Mouse (Mus musculus): Measurements from ENCODE around the gene Snrpd3. TPM values are rescaled to one million over a fixed set of nuclear protein-coding genes. Genes with fewer than 3 reads are reported as not detected.
"Not testable (repeated sequence)": the region's sequence is repeated elsewhere in the genome, so short reads cannot be mapped to it uniquely, and the experiment has no call there.

The Snrpd3 gene
- polyA plus RNA-seq (2015; fragmentation: Nextera tagmentation; extraction: Ambion mirVana), result 51.9 and 58.8 TPM in 2 replicates

DNA sequence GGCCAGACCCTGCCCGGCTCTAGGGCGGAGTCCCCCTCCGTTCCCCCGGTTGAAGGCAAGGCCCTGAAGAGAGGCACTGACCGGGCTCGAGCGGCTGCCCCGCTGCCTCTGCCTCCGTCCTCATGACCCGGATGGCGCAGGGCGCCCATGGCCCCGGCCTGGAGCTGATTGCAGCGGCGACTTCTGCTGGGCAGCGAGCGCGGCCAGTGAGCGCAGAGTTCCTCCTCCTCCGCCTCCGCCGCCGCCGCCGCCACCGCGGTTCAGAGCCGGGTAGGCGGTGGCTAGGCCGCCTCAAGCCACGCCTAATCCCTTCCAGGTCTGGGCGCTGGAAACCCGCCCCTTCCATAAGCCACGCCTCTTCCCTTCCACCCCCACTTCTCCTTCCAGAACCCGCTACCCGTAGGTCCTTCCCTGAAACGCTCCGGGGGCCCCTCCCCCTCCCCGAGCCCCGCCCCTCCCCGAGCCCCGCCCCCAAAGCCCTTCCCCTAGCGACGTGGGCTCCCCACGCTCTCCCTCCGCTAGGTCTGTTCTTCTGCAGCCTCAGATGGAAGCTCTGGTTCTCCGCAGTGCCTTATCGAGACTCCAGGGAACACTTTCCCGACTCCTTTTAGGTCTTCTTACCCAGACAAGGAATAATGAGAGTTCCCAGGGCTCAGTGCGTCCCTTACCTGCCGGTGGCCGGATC, at the start of gene Snrpd3:
Gene Snrpd3, plus strand, starts transcription at position 479 of the 685 bp plus-strand sequence.
- Histone ChIP-seq H3K4me2 (ENCODE audit: low read depth, low read length) (peak within 1 kb of the TSS; percentile 92), H3K4me3 (ENCODE audit: low read depth, low read length) (peak within 1 kb of the TSS; percentile 90), H3K9me3 (ENCODE audit: low read length) (no peaks in the 10 kb centered on the region), H3K27me3 (ENCODE audit: insufficient read depth, low read length) (no peaks in the 10 kb centered on the region), H3K9ac (replicated peaks) (peak within 1 kb of the TSS; percentile 96), H3K4me1 (ENCODE audit: insufficient read depth) (peaks cover 46% of the 10 kb centered on the region), H3K36me3 (replicated peaks; ENCODE audit: insufficient read depth, low read length) (peaks cover 41% of the 10 kb centered on the region), H3K27ac (ENCODE audit: low read depth) (peak within 1 kb of the TSS; percentile 99)
- WGBS (ENCODE audit: insufficient replicate concordance), result 5% methylated on average over 38 of the region's 52 CpGs
- ATAC-seq, result peak; percentile 93
- no peak for TF ChIP-seq CTCF (IDR thresholded peaks at IDR 0.05; ENCODE audit: low read depth)
- no peak for TF ChIP-seq EP300 (IDR thresholded peaks at IDR 0.05; ENCODE audit: low read depth)
- peak; percentile 99 for DNase-seq

DNA sequence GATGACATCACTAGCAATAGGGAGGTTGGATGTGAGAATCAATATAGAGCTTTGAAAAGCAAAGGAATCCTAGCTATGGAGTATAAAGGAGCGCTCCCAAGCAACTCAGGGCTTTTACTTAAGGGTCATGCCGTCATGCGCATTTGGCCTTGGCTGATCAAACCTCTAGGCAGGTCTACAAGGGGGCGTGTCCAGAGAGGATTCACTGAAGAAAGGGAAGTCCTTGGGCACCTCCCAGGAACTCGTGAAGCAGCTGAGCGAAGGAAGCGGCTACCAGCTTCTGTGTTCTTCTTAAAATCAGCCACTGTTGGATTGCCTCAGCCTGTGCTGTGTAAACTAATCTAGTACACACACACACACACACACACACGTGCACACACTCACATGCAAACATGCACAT, 43.9 kb upstream of the Snrpd3 start:
- 31% methylated on average over 8 of the region's 8 CpGs for WGBS (ENCODE audit: insufficient replicate concordance)
- Histone ChIP-seq H3K4me3 (ENCODE audit: low read depth, low read length) (no peak overlapping the region), H3K9ac (replicated peaks) (no peak overlapping the region), H3K36me3 (replicated peaks; ENCODE audit: insufficient read depth, low read length) (no peaks in the 10 kb centered on the region), H3K4me2 (ENCODE audit: low read depth, low read length) (no peak overlapping the region), H3K9me3 (ENCODE audit: low read length) (no peaks in the 10 kb centered on the region), H3K27me3 (ENCODE audit: insufficient read depth, low read length) (no peaks in the 10 kb centered on the region), H3K4me1 (ENCODE audit: insufficient read depth) (peaks cover 18% of the 10 kb centered on the region; the same call in 1 of the 2 replicates), H3K27ac (ENCODE audit: low read depth) (no peak overlapping the region)
- ATAC-seq (no peak; the same call in 1 of the 2 replicates), DNase-seq (peak; percentile 36)
- TF ChIP-seq CTCF (IDR thresholded peaks at IDR 0.05; ENCODE audit: low read depth) (no peak), EP300 (IDR thresholded peaks at IDR 0.05; ENCODE audit: low read depth) (no peak)

DNA sequence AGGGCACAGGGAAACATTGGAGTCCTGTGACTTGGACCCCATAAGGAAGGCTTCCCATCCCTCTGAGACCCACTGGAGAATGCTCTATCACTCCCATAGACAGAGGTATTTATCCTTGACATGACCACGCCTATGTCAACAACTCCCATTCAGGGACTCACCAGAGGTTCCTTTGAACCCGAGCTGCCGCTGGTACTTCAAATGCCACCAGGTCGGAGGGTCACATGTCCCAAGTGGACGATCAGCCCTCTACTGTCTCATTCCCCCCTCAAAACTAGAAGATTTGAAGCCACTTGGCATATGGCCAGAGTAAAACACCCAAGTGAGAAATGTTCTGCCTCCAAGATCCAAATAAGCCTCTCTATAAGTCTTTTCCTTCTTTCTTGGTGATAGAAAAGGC, 42.8 kb upstream of the Snrpd3 start:
- TF ChIP-seq EP300 (IDR thresholded peaks at IDR 0.05; ENCODE audit: low read depth) (no peak), CTCF (IDR thresholded peaks at IDR 0.05; ENCODE audit: low read depth) (no peak)
- Histone ChIP-seq H3K9ac (replicated peaks) (0 out of 2 replicates have a peak overlapping the region, but pooled peaks have one; percentile 27), H3K27ac (ENCODE audit: low read depth) (peak overlapping the region; percentile 85), H3K27me3 (ENCODE audit: insufficient read depth, low read length) (no peaks in the 10 kb centered on the region), H3K4me2 (ENCODE audit: low read depth, low read length) (no peak overlapping the region), H3K36me3 (replicated peaks; ENCODE audit: insufficient read depth, low read length) (no peaks in the 10 kb centered on the region), H3K4me3 (ENCODE audit: low read depth, low read length) (no peak overlapping the region), H3K4me1 (ENCODE audit: insufficient read depth) (peaks cover 18% of the 10 kb centered on the region; the same call in 1 of the 2 replicates), H3K9me3 (ENCODE audit: low read length) (no peaks in the 10 kb centered on the region)
- no peak for ATAC-seq
- DNase-seq, result no peak
- 49% methylated on average over 5 of the region's 5 CpGs for WGBS (ENCODE audit: insufficient replicate concordance)

DNA sequence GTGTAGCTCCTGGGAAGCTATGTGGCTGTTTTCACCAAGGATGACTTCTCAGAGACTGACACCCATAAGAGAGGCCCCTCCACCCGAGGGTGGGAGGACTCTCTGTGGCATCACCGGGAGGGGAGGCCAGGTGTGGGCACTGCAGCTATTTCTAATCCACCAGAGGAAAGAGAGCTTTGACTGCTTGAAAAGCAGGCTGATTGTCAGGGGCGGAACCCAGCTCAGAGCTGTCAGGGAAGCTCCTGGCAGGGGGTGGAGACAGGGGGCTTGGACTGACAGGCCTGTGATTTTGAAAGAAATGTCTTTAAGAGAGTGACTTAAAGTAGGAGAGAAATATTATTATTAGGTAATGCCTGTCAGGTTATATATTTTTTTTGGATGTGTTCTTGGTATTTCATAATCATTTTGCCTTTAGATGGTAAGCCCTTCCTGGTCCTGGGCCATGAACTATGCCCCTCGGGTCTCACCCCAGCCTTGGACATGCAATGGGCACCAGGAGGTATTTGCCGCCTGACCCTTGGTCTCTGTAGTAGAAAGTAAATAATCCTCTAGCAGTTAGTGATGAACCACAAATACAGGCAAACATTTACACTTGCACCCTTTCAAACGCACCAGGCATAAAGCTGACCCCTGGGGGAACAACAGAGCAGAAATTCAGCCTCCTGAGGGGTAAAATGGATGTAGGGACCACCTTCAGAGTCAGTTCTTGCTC, 42.1 kb upstream of the Snrpd3 start:
- not testable (repeated sequence) for H3K36me3 ChIP-seq (replicated peaks; ENCODE audit: insufficient read depth, low read length); H3K27me3 ChIP-seq (ENCODE audit: insufficient read depth, low read length); H3K4me3 ChIP-seq (ENCODE audit: low read depth, low read length); H3K4me2 ChIP-seq (ENCODE audit: low read depth, low read length); DNase-seq; H3K9me3 ChIP-seq (ENCODE audit: low read length)
- WGBS (ENCODE audit: insufficient replicate concordance), result 31% methylated on average over 3 of the region's 6 CpGs
- ATAC-seq, result peak; percentile 94
- Histone ChIP-seq H3K4me1 (ENCODE audit: insufficient read depth) (peaks cover 18% of the 10 kb centered on the region; the same call in 1 of the 2 replicates), H3K9ac (replicated peaks) (0 out of 2 replicates have a peak overlapping the region, but pooled peaks have one; percentile 27), H3K27ac (ENCODE audit: low read depth) (peak overlapping the region; percentile 87)

DNA sequence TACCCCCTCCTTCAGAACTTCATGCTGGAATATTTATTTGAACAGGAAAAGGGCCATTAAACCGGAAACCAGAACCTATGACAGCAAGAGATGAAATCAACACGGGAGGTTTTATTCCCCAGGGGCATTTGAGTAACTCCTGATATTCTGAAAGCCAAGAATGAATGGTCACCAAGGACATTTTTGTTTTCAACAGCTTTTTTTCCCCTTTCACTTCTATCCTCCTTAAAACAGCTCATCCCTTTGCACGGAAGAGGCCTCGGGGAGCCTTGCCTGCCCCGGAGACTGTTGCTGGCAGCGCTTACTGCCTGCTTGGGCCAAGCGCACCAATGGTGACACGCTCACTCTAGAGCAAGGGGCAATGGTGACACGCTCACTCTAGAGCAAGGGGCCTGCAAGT, 40.3 kb upstream of the Snrpd3 start:
- H3K27ac ChIP-seq (ENCODE audit: low read depth), result no peak overlapping the region
- no peaks in the 10 kb centered on the region for H3K36me3 ChIP-seq (replicated peaks; ENCODE audit: insufficient read depth, low read length)
- H3K4me2 ChIP-seq (ENCODE audit: low read depth, low read length), result no peak overlapping the region
- no peak for DNase-seq
- TF ChIP-seq EP300 (IDR thresholded peaks at IDR 0.05; ENCODE audit: low read depth) (no peak), CTCF (IDR thresholded peaks at IDR 0.05; ENCODE audit: low read depth) (no peak)
- H3K4me1 ChIP-seq (ENCODE audit: insufficient read depth), result peaks cover 18% of the 10 kb centered on the region; the same call in 1 of the 2 replicates
- no peaks in the 10 kb centered on the region for H3K9me3 ChIP-seq (ENCODE audit: low read length)
- whole genome bisulfite sequencing (ENCODE audit: insufficient replicate concordance), result 69% methylated on average over 9 of the region's 9 CpGs
- ATAC-seq, result no peak
- H3K9ac ChIP-seq (replicated peaks), result no peak overlapping the region
- no peak overlapping the region for H3K4me3 ChIP-seq (ENCODE audit: low read depth, low read length)
- no peaks in the 10 kb centered on the region for H3K27me3 ChIP-seq (ENCODE audit: insufficient read depth, low read length)

DNA sequence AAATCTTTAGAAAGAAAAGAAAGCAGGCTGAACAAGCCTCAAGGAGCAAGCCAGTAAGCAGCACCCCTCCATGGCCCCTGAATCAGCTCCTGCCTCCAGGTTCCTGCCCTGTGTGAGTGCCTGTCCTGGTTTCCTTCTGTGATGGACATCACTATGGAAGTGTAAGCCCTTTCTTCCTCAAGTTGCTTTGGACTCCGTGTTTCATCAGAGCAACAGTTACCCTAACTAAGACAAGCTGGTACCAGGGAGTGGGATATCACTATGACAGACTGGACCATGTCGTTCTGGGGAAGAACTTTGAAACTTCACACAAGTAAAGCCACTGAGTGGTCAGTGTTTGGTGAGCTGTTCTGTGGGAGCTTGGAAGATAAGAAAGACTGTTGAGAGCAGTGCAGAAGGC, 37.4 kb upstream of the Snrpd3 start:
- Histone ChIP-seq H3K4me3 (ENCODE audit: low read depth, low read length) (no peak overlapping the region), H3K9me3 (ENCODE audit: low read length) (no peaks in the 10 kb centered on the region), H3K4me1 (ENCODE audit: insufficient read depth) (peaks cover 6% of the 10 kb centered on the region; the same call in 1 of the 2 replicates), H3K27ac (ENCODE audit: low read depth) (no peak overlapping the region), H3K36me3 (replicated peaks; ENCODE audit: insufficient read depth, low read length) (no peaks in the 10 kb centered on the region), H3K9ac (replicated peaks) (no peak overlapping the region), H3K4me2 (ENCODE audit: low read depth, low read length) (no peak overlapping the region), H3K27me3 (ENCODE audit: insufficient read depth, low read length) (no peaks in the 10 kb centered on the region)
- TF ChIP-seq CTCF (IDR thresholded peaks at IDR 0.05; ENCODE audit: low read depth) (no peak), EP300 (IDR thresholded peaks at IDR 0.05; ENCODE audit: low read depth) (no peak)
- no peak for DNase-seq
- no peak for ATAC-seq
- 74% methylated on average over 2 of the region's 2 CpGs for WGBS (ENCODE audit: insufficient replicate concordance)

Measured in liver, postnatal 0 days (tissue).